Mouse (Mus musculus): ENCODE measurements around the gene Pfdn6. TPM values are rescaled to one million over a fixed set of nuclear protein-coding genes. Genes with fewer than 3 reads are reported as not detected.
"Not testable (repeated sequence)": the region's sequence is repeated elsewhere in the genome, so short reads cannot be mapped to it uniquely, and the experiment has no call there.

Gene Pfdn6
- total RNA-seq, 2 experiments from 2014 or later: 90.5 to 96.1 TPM

DNA sequence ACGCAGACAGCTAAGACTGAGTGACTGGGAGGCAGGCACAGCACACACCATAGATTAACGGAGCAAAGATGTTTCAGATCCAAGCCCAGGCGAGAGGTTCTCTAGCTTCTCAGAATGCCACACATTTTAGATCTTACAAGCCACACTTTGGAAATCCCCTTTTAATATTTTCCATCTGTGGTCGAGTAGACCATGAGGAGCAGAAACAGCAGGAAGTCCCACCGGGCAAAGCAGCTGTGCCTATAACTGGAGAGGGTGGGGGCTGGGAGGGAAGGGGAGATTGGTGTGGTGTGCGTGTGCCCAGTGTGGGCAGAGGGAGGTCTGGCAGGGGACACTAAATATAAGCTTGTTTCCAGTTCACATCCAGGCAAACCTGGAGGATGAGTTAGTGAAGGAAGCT lies 17.4 kb upstream of the Pfdn6 start:
- DNase-seq: no peak
- intact Hi-C loops (cut with DNase I): loop anchor here (5.0 kb wide), 1 partner anchor 65 kb away; the partner anchor contains the start of gene Ring1

DNA sequence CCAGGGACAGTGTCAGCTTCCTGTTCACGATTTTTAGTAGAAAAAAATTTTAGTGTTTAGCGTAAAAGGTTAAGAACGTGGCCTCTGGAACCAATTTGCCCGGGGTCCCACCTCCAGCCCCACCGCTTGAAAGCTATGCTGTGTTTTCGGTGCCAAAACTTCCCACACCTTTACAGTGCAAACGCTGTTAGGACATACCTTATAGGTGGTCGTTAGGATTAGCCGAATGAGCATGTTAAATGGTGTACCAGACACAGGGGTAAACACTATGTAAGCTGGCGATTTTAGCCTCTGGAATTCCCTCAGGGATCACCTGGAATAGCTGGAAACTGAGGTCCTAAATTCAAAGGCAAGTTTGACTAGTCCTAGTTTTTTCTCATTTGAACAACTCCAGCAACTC lies 16.2 kb upstream of the Pfdn6 start:
- intact Hi-C loops (cut with DNase I): loop anchor here (5.0 kb wide), 1 partner anchor 66 kb away; the partner anchor contains the start of gene Ring1
- DNase-seq: no peak

DNA sequence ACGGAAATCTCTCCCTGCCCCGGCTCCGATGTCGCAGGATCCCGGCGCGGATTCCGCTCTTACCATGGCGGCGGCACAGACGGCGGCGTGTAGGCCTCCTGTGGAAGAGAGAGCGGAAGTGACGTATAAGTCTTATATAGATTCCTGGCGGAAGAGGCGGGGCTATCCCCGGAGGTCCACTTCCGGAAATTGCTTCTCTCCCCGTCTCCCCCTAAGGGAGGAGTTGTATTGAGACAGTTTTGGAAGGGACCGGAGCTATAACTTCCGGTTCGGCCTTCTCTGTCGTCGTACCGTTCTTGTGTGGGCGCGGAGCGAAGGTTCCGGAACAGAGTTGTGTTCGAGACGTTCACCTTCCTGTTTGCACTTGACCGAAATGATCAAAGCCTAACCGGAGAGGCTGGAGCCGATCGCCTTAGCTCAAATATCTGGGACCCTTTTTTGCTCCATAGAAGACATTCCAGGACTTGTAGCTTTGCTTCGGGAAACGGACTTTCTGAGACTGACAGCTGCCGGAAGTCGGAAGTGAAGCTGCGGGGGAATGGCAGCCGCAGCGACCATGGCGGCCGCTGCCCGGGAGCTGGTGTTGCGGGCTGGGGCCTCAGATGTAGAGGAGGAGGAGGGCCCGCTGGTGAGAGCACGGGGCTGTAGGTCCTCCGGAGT lies 15.5 kb upstream of the Pfdn6 start, which contains the start of the genes Vps52 and Rps18:
TSS of gene Vps52 (plus strand) at position 258 of the 660 bp plus-strand sequence.
TSS of gene Rps18 (minus strand) at position 447 of the 660 bp plus-strand sequence.
- intact Hi-C loops (cut with DNase I): loop anchor here (5.0 kb wide), 1 partner anchor 67 kb away; the partner anchor contains the start of gene Ring1
- peak; percentile 94 for DNase-seq

DNA sequence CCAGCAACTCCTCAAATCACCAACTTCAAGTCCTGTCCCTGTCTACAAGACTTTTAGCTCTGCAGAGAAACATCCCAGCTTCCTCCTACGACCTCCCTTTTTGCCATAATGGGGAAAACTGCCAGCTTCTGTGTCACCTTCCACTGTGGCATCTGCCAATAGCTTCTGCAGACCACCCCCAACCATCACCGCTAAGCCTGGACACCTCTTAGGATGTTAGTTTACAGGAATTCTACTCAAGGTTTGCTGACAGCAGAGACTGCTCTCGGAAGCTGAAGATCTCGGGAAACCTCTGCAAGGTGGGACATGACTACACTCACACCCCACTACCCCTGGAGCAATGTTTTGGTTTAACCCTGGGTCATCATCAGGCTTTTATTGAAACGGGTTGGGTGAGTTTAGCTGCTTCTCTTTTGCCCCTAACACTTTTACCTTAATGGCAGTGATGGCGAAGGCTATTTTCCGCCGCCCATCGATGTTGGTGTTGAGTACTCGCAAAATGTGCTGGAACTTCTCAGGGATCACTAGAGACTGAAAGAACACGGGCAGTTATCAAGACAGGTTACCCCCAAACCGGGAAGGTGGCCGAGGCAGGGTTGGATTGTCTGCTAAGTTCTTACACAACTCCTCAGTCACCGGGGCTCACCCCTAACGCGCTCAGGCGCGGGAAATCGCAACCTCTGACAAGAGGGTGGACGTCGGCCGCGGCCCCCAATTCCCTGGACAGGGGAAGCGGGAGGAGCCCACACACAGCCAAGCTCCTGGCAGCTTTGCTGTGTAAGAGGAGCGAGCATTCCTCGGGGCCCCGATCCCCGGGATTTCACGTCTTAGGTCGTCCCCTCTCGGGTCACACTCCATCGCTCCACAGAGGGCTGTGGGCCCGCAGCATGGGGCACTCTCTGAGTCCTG lies 14.8 kb upstream of the Pfdn6 start:
- DNase-seq: peak; percentile 0
- intact Hi-C loops (cut with DNase I): loop anchor here (5.0 kb wide), 1 partner anchor 67 kb away; the partner anchor contains the start of gene Ring1

DNA sequence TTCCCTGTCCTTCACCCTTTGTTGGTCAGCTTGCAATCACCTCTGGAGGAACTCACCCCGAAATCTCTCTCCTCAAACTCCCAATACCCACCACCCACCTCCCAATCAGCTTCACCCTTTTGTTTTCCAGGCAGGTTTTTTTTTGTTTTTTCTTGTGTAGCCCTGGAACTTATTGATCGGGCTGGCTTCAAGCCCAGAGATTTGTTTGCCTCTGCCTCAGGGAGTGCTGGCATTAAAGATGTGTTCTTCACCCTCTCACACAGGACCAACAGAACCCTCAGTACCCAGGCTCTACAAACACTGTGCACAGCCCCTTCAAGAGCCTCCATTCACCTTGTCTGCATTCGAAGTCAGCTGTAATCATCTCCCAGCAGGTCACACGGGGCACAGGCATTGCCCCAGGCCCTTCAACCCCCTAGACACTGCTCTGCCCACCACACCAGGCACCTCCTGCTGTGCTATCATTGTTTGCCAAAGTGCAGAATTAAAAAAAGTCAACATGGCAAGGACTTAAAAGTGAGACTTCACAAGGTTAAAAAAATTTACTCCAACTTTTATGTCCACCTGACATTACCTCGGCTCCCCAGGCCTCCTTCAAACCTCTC lies 13.9 kb upstream of the Pfdn6 start:
- DNase-seq: peak; percentile 5

DNA sequence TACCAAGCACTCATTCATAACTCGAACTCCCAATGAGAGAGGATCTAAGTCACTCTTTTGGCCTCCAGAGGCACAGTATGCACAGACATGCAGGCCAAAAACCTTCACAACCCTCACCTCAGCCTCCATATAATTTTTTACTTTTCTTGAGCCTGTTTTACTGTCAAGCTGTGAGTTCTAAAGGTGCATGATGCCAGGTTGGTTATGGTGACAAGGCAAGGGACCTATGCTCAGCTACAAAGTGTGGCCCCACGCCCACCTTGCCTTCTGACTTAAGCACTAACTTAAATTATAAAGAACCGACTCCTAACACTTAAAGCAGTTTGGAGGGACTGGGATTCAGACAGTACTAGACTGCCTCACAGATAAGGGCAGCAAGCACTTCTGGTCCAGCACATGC lies 13.2 kb upstream of the Pfdn6 start:
- DNase-seq: peak; percentile 0
- intact Hi-C loops (cut with DNase I): no loop called here

More for the DNA sequence above, 13.9 kb upstream of the Pfdn6 start:
- intact Hi-C loops (cut with DNase I): no loop called here

DNA sequence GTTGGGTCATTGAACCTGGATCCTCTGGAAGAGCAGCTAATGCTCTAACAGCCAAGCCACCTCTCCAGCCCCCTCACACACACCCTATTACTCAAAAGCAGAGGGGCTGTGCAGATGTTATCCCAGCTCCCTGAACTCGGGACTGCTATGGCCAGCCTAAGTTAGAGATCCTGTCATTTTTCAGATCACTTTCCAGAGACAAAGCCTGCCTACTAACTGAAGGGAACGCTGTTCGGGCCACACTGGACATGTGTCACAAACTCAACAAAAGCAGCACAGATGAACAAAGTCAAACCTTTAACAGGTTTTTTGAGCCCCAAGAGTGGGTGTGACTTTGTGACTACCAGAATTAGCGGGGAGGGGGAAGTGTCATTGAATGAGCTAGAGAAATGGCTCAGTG lies 12.7 kb upstream of the Pfdn6 start:
- DNase-seq: no peak
- intact Hi-C loops (cut with DNase I): no loop called here

DNA sequence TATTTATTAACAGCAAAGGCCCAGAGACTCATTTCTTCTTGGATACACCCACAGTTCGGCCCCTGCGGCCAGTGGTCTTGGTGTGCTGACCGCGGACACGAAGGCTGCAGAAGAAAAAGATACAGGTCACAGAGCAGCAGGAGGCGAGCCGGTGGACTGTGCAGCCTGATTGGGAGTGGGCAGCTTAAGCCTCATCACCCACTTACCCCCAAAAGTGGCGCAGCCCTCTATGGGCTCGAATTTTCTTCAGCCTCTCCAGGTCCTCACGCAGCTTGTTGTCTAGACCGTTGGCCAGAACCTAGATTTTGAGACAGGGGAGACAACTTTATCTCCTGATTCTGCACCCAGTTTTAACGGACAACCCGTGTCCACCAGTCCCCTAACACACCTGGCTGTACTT lies 11.9 kb upstream of the Pfdn6 start:
- DNase-seq: peak; percentile 1
- intact Hi-C loops (cut with DNase I): not testable (repeated sequence)

DNA sequence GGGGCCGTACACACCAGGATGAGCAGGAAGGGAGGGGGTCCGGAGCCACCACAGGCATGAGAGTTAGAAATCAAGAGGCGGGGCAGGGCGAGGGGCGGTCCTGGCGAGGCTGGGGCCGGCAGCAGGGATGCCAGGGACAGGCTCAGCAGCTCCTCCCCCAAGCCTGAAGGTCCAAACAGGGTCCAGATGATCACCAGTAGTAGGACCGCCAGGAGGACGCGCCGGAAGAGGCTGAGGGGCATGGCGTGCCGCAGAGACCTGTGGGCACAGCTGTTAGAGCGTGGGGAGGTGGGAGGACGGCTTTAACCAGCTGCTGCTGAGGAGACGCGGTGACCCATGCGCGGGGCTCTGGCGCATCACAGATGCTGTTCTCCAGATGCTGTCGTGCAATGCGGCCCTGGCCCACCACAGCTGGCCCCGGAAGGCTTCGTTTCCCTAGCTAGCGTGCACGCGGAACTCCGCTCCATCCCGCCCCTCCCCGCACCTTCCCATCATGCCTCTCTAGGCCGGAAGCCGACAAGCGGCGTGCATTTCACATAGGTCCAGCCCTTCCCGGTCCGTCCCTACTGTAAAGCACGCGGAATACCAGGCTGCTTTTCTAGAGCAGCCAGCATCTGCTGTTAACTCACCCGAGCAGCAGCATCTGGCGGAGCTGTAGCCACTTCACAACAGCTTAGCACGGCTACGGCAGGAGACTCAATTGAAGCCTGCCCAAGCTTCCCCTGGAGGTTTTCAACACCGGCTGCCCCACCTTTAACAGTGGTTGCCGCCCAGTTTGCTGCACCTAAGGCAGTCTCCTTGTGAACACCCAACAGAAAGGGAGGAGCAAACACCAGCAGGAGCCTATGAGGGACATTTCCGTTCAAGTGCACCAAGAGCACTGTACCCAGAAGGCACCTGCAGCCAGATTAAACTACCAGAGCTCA lies 11.1 kb upstream of the Pfdn6 start, which contains the start of gene B3galt4:
TSS of gene B3galt4 (minus strand) at position 468 of the 926 bp plus-strand sequence.
- peak; percentile 91 for DNase-seq
- intact Hi-C loops (cut with DNase I): no loop called here

DNA sequence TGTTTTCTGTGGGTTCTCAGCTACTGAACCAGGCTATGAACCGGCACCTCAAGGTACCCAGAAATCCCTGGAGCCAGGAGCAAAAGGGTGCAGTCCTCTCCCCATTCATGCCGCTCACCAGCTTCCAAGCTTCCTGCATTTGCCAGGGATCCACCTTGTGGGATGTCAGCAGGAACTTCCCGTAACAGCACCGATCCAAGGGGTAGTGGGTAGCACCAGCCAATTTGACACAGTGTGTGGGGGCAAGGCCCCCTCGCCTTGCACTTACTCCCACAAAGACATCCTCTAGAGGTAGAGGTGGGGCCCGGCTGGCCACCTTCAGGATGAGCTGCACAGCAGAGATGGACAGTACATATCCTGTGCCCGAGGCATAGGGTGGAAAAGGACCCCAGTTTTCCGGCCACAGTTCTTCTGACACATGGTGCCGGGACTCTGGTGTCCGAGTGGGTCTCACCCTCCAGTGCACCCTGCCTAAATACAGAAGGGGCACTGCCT lies 10.0 kb upstream of the Pfdn6 start:
- peak; percentile 3 for DNase-seq
- intact Hi-C loops (cut with DNase I): no loop called here

DNA sequence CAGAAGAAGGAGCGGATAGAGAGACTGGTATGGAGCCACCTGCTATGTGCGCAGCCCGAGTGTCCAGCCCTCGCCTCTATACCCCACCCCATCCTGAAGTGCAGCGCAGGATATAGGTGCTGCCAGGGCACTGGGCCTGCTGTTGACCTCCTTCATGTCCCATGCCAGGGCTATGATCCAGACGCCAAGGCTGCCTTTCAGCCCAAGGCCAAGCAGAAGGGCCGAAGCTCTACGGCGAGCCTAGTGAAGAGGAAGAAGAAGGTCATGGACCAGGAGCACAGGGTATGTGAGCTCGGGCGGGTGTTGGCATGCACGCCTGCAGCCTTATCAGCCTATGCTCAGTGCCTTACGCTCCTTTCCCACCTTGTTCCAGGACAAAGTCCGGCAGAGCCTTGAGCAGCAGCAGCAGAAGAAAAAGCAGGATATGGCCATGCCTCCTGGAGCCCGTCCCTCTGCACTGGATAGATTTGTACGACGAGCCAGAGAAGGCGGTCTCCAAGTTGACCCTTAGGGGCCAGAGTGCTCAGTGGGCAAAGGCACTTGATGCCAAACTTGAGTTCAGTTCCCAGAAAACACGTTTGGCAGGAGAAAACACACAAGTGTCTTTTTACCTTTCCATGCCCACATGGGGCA lies 8.9 kb upstream of the Pfdn6 start:
- DNase-seq: no peak
- intact Hi-C loops (cut with DNase I): no loop called here

DNA sequence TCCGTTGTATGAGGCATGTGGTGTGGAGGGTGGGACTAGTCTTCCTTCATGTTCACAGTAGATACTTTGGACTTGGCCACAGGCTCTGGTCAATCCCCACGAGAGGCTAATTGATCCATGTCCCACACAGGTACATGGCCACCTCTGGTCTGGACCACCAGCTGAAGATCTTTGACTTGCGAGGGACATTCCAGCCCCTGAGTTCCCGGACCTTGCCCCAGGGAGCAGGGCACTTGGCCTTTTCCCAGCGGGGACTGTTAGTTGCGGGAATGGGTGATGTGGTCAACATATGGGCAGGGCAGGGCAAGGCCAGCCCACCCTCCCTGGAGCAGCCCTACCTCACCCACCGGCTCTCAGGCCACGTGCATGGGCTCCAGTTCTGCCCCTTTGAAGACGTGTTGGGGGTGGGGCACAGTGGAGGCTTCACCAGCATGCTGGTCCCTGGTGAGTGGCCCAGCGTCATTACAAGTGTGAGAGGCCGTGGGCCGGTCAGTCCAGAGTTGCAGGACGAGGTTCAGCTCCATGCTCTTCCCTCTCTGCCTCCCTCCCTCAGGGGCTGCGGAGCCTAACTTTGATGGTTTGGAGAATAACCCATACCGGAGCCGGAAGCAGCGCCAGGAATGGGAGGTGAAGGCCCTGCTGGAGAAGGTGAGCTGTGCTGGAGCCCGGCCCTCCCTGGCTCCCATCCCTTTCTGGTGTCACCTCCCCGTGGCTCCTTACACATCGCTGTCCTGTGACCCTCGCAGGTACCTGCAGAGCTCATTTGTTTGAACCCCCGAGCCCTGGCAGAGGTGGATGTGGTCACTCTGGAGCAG lies 8.2 kb upstream of the Pfdn6 start:
- intact Hi-C loops (cut with DNase I): no loop called here
- no peak for DNase-seq

DNA sequence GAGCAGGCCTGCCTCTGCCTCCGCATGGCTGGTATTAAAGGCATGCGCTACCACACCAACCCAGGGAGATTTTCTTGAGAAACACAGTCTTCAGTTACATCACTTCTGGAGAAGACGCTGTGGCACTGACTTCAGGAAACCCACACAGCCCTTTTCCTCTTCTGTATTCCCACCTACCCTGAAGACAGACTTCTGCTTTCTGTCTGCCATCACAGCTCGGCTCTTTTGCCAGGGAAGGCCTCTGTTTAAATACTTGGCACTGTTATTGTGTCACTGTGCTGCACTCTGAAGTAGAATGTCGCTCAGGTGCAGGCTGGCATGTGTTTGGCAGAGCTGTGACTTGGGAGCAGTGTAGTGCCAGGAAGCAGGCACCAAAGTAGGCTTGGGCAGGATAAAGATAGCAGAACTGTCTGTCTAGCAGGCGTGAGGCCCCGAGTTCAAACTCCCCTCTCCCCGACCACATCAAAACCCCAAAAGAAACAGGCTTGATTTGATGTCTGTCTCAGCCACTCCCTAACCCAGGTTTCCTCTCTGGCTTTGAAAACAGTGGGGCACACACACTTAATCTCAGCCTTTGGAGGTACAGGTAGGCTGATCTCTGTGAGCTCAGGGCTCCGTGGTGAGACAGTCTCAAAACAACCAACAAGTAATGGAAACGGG lies 7.4 kb upstream of the Pfdn6 start:
- no peak for DNase-seq
- intact Hi-C loops (cut with DNase I): no loop called here

DNA sequence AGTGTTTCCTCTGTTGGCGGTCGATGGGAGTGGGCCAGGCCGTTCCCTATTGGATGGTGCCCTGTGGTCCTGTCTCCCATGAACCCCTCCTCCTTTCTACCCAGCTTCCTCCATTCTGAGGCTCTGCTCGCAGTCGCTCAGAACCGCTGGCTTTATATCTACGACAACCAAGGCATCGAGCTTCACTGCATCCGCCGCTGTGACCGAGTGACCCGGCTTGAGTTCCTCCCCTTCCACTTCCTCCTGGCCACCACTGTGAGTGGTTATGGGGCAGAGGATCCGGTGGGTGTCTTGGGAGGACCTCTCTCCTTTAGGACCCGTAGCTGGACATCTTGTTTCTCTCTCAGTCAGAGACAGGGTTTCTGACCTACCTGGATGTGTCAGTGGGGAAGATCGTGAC lies 3.3 kb upstream of the Pfdn6 start:
- no peak for DNase-seq
- intact Hi-C loops (cut with DNase I): no loop called here

DNA sequence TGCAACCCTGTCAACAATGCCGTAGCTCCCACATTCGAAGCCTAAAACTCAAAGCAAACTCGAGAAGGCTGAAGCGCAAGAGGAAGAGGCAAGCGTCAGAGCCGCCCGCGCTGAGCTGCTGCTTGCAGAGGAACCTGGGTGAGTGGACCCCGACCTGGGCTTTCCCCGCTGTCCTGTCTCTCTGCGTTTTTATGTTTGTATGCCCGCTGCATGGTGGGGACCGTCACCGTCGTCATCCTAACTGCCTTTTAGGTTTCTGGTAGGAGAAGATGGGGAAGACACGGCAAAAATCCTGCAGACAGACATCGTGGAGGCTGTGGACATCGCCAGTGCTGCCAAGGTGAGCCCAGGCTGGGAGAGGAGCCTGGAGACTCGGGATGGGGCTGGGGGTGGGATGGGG lies 1.2 kb upstream of the Pfdn6 start:
- no peak for DNase-seq
- intact Hi-C loops (cut with DNase I): no loop called here

DNA sequence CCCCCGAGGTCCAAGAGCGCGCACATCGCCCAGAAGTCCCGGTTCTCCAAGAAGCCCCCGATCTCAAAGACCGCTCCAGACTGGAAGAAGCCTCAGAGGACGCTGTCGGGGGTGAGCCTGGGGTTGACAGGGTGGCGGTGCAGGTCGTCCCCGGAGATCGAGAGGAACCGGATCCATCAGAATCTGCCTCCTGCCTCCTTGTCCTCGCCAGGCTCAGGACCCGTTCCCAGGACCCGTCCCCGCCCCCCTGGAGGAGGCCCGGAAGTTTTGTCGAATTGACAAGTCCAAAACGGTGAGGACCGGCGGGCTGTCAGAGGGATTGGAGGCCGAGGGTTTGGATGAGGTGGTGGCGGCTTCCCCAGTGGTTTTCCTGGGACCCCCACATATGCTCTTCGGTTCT lies 838 bp upstream of the Pfdn6 start:
- intact Hi-C loops (cut with DNase I): no loop called here
- no peak for DNase-seq

DNA sequence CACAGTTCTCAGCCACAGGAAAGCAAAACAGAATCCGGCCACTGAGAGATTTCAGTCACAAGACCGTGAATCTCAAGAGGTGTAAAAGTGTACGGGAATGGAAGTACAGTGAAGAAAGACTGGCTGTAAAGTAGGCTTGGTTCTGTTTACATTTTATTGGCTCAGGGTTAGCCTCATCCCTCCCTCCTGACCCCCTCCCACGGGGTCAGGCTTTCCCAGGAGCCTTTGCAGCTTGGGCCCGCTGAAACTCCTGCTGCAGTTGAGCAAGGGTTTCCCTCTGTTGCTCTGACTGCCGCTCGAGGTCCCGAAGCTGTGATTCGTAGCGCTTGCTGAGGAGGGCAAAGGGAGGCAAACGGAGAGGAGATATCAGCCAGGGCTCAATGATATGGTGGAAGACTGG lies 1.4 kb downstream of the Pfdn6 start:
- intact Hi-C loops (cut with DNase I): no loop called here
- DNase-seq: no peak

DNA sequence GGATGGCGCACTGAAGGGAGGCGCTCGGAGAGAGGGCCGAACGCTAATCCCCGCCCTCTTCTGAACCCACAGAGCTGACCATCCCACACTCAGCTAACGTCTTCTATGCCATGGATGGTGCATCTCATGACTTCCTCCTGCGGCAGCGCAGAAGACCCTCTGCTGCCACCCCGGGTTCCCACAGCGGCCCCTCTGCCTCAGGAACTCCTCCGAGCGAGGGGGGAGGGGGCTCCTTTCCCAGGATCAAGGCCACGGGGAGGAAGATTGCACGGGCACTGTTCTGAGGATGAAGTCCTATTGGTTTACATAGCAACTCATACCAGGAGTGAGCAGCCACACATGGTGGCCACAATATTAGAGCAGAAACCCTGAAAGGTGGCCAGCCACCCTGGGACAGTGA lies 3.1 kb downstream of the Pfdn6 start:
- no peak for DNase-seq
- intact Hi-C loops (cut with DNase I): no loop called here
